Mouse (Mus musculus): ENCODE measurements around the gene Rhox8. TPM values are rescaled to one million over a fixed set of nuclear protein-coding genes. Genes with fewer than 3 reads are reported as not detected.

Rhox8 gene
- total RNA-seq (2023): not detected in 2 replicates

DNA sequence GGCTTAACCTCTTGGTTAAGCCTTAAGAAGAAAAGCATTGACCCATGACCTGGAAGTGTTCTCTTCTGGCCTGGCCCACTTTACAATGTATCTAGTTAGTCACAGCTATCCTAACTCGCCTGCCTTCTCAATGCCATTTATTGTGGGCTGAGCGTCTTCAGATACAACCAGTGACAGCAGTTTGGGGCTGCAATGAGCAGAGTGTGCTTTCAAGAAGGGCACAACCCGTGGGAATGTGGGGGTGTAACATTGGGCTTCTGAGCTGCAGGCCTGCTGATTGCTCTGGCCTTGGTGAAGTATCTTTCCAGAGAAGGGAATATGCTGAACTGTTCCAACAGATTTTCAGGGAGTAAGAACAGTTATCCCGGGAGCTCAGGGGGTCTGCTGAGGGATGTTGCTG is at the start of gene Rhox8:
TSS of gene Rhox8 (minus strand) at position 101 of the 400 bp plus-strand sequence.

DNA sequence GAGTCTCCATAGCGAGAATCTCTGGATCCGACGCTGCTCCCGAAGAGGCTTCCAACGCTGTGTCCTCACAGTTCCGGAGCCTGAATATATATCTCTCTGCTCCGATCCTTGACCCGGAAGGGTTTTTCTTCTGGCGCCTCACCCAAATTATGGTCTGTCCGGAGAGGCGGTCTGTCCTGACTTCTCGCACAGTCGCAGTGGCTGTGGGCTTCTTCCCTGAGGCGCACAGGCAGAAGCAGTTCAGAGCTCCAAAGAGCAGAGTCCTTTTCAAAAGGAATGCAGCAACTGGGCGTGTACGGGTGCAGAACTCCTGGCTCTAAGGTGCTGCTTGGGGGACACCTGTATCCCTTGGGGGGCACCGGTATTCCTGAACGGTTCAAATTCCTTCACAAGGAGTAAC is 22.9 kb upstream of the Rhox8 start, which contains the start of gene Rhox9:
TSS of gene Rhox9 (minus strand) at position 101 of the 400 bp plus-strand sequence.

DNA sequence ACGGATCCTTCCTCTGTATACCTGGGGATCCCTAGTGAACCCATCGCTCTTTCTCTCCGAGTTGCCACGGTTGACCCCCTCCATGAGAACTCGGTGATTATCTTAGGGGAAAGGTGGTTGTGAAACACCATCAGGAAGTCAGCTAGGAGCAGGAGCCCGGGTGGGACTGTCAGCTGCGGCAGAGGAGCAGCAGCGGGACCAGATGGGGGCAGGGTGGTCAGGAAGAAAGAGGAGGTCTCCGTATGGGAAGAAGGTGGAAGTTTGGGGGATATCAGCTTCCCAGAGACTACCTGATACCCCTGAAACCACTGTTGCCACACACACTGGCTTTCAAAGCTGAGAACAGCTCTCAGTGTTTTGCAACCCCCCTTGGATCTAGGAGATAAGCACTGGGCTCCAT is 18.4 kb upstream of the Rhox8 start, which contains the start of gene Rhox7b:
TSS of gene Rhox7b (minus strand) at position 101 of the 400 bp plus-strand sequence.

DNA sequence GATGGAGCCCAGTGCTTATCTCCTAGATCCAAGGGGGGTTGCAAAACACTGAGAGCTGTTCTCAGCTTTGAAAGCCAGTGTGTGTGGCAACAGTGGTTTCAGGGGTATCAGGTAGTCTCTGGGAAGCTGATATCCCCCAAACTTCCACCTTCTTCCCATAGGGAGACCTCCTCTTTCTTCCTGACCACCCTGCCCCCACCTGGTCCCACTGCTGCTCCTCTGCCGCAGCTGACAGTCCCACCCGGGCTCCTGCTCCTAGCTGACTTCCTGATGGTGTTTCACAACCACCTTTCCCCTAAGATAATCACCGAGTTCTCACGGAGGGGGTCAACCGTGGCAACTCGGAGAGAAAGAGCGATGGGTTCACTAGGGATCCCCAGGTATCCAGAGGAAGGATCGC is 47.4 kb downstream of the Rhox8 start, which contains the start of gene Rhox7a:
TSS of gene Rhox7a (plus strand) at position 301 of the 400 bp plus-strand sequence.

DNA sequence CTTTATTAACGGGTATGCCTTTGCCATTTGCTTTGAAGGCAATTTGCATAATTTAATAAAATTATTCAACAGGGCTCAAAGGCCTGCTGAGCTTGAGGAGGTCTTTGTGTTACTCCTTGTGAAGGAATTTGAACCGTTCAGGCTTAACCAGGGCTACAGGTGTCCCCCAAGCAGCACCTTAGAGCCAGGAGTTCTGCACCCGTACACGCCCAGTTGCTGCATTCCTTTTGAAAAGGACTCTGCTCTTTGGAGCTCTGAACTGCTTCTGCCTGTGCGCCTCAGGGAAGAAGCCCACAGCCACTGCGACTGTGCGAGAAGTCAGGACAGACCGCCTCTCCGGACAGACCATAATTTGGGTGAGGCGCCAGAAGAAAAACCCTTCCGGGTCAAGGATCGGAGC is 52.1 kb downstream of the Rhox8 start, which contains the start of gene Rhox6:
TSS of gene Rhox6 (plus strand) at position 301 of the 400 bp plus-strand sequence.

Other genes with a start within 250 kb of the Rhox8 start
- not detected in 2 replicates for gene Rhox2g, start 235.5 kb downstream of the Rhox8 start, total RNA-seq (2023)
- gene Rhox4g, start 227.6 kb downstream of the Rhox8 start, total RNA-seq (2023): not detected in 2 replicates
- gene Rhox3h, start 210.2 kb downstream of the Rhox8 start, total RNA-seq (2023): not detected in 2 replicates
- gene Rhox2h, start 205.7 kb downstream of the Rhox8 start, total RNA-seq (2023): not detected in 2 replicates
- not detected in 2 replicates for gene Rhox5, start 74.1 kb downstream of the Rhox8 start, total RNA-seq (2023)
- gene Rhox6, start 52.0 kb downstream of the Rhox8 start, total RNA-seq (2023): not detected in 2 replicates
- not detected in 2 replicates for gene Rhox7a, start 47.3 kb downstream of the Rhox8 start, total RNA-seq (2023)
- not detected in 2 replicates for gene Rhox7b, start 18.3 kb upstream of the Rhox8 start, total RNA-seq (2023)
- gene Rhox9, start 22.8 kb upstream of the Rhox8 start, total RNA-seq (2023): not detected in 2 replicates
- not detected in 2 replicates for gene Btg1-ps1, start 139.9 kb upstream of the Rhox8 start, total RNA-seq (2023)
- gene Btg1-ps2, start 164.2 kb upstream of the Rhox8 start, total RNA-seq (2023): not detected in 2 replicates
- gene Rhox10, start 187.5 kb upstream of the Rhox8 start, total RNA-seq (2023): not detected in 2 replicates
- not detected in 2 replicates for gene Rhox11, start 206.2 kb upstream of the Rhox8 start, total RNA-seq (2023)
- gene Rhox12, start 232.0 kb upstream of the Rhox8 start, total RNA-seq (2023): not detected in 2 replicates
- not detected in 2 replicates for gene Rhox13, start 242.3 kb upstream of the Rhox8 start, total RNA-seq (2023)

Measured in neutrophil, adult 65 days (primary cell).